Mouse (Mus musculus) lung, postnatal 0 days (tissue): ENCODE measurements around the gene Stxbp3.

Source experiments
- CTCF ChIP-seq: IDR thresholded peaks from 2 replicates; pipeline ENCODE4 v1.5.1; 2016; ENCODE audit warnings: antibody characterized with exemption, mild to moderate bottlenecking
- EP300 ChIP-seq: IDR thresholded peaks from 2 replicates; pipeline ENCODE4 v1.6.1; 2016; ENCODE audit warnings: antibody characterized with exemption, mild to moderate bottlenecking, control low read depth

GRCm38 (mm10) chr3:108789299-108789698 is 51.0 kb downstream of the Stxbp3 start:
- no peak for TF ChIP-seq CTCF
- TF ChIP-seq EP300: no peak
